Mouse (Mus musculus): ENCODE data around the gene Gm11541. TPM values are rescaled to one million over a fixed set of nuclear protein-coding genes. Genes with fewer than 3 reads are reported as not detected.
"Not testable (repeated sequence)": the region's sequence is repeated elsewhere in the genome, so short reads cannot be mapped to it uniquely, and the experiment has no call there.

Gm11541 gene
- total RNA-seq, 2 experiments from 2014 or later: not detected

DNA sequence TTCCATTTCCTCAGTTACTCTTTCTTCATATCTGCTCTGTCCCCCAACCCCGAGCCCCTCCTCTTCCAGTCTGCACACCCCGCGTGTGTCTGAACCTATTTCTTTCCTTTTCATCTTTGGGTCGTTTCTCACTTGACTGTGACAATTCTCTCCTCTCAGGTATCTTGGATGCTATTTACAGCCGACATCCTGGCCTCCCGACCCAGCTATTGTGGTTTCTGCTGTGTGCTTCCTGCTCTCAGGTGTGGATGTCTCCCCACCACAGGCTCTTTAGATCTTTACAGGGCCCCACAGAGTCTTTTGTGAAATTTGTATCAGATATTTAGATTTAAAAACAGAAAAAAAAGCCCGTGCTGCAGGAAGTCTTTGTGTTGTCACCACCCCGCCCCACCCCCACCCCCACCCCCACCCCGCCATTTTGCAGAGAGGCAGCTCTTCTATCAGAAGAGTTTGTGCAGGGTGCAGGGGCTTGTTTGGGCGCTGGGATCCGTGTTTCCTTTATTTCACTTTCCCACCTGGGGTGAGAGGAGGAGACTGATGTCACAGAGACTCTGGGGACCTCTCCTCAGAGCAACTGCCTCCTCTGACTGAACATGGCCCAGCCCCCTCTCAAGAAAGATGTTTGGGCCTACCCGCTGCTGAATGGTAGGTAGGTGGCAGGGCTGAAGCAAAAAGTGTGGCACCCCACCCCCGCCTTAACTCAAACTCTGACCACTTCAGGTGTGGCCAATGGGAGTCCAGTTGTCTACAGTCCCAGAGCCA lies 6.4 kb downstream of the Gm11541 start:
- no peak for DNase-seq
- intact Hi-C loops (cut with DNase I): no loop called here

DNA sequence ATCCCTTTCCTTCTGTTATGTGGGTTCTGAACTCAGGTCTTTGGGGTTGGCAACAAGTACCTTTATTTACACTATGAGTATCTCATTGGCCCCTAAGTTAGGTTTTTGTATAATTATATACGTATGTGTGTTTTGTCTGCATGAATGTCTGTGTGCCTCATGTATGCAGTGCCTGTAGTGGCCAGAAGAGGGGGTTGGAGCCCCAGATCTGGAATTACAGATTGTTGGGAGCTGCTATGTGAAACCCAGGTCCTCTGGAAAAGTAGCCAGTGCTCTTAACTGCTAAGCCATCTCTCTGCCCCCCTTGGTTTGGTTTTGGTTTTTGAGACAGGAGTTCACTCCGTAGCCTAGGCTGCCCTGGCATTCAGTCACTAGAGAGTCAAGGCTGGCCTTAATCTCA lies 7.2 kb downstream of the Gm11541 start:
- intact Hi-C loops (cut with DNase I): no loop called here
- DNase-seq: no peak

DNA sequence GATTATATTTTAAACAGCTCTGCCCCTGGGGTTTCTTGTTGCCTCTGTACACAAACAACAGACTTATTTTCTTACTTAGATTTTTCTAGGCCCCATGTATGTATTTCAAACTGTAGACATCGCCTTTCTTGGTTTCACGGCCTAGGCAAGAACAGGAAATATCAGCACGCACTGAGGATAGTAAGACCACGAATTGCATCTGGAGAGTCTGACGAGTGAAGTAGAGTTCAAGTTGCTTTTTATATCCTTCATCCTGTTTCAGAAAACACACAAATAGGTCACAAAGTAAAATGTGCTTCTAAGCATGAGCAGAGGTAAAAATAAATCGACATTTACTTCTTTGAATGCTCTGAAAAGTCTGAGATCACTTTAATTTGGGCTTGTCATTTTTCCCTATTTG lies 8.8 kb downstream of the Gm11541 start:
- intact Hi-C loops (cut with DNase I): no loop called here
- no peak for DNase-seq

GRCm38 (mm10) chr11:94692502-94692901 lies 11.8 kb downstream of the Gm11541 start:
- DNase-seq; intact Hi-C loops (cut with DNase I): not testable (repeated sequence)

DNA sequence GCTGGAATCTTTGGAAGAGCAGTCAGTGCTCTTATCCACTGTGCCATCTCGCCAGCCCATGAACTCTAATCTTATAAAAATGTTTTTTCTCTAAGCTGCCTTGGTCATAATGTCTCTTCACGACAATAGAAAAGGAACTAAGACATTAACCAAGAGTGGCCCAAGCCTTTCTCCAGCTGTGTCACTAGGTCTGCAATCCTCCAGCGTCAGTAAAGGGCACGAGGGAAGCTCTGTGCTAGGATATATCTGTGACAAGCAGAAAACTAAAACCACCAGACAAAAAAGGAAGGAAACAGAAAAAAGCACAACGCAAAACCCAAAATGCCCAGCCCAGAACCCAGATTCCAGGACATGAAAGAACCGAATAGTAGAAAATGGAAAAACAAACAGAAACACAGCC lies 17.1 kb downstream of the Gm11541 start:
- intact Hi-C loops (cut with DNase I): no loop called here
- DNase-seq: no peak

DNA sequence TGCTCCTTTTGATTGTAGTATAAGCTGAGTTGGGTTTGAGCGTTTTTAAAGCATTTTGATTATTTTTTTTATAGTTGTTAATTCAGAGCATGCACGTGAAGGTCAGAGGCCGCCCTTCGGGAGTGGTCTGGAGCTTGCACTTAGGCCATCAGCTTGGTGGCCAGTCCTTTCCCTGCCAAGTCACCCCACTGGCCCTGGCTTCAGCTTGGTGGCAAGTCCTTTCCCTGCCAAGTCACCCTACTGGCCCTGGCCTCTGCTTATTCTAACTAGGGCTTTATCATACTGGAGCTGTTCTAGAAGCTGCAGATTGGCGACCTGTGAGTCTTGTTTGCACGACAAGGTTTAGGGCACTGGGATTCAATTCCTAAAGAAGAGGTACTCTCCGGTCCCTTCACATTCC lies 21.9 kb downstream of the Gm11541 start:
- intact Hi-C loops (cut with DNase I): no loop called here
- DNase-seq: no peak

DNA sequence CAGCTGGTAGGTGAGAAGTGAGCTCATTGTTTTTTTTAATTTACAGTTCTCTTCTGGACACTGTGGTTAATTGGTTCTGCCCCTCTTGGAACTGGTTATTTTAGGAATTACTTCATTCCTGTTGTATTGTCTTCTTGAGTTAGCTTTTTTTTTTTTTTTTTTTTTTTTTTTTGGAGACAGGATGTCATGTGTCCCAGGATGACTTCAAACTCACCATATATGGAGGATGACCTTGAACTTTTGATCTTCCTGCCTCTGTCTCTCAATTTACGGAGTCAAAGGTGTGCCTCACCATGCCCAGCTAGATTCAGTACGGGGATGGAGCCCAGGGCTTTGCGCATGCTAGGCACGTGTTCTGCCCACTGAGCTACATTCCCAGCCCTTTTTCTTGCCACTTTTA lies 22.7 kb downstream of the Gm11541 start:
- intact Hi-C loops (cut with DNase I): no loop called here
- DNase-seq: no peak

GRCm38 (mm10) chr11:94680639-94681038 lies 23.7 kb downstream of the Gm11541 start:
- intact Hi-C loops (cut with DNase I): no loop called here

DNA sequence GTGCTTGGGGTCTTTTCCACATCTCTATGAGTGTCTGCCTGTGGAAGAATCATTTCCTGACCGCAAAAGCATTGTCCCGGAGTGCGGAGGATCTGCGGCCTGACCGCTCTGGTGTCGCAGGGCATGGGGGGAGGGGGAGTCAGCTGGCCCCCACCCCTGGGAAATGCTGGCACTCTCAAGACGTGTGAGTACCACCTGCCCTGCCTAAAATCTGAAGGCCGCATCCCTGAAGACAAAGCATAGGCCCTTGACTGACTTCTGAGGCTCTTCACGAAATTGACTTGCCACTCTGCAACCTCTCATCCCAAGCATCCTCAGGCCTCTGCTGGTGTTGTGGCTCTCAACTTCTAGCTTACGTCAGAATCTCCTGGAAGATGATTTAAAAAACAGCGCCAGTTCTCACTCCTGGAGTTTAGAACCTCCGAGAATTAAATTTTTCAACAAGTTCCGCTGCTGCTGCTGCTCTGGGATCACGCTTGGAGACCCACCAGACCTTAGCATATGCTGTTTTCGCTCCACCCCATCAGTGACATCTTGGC lies 26.6 kb downstream of the Gm11541 start:
- intact Hi-C loops (cut with DNase I): no loop called here
- DNase-seq: no peak

More at GRCm38 (mm10) chr11:94680639-94681038, 23.7 kb downstream of the Gm11541 start:
- no peak for DNase-seq

DNA sequence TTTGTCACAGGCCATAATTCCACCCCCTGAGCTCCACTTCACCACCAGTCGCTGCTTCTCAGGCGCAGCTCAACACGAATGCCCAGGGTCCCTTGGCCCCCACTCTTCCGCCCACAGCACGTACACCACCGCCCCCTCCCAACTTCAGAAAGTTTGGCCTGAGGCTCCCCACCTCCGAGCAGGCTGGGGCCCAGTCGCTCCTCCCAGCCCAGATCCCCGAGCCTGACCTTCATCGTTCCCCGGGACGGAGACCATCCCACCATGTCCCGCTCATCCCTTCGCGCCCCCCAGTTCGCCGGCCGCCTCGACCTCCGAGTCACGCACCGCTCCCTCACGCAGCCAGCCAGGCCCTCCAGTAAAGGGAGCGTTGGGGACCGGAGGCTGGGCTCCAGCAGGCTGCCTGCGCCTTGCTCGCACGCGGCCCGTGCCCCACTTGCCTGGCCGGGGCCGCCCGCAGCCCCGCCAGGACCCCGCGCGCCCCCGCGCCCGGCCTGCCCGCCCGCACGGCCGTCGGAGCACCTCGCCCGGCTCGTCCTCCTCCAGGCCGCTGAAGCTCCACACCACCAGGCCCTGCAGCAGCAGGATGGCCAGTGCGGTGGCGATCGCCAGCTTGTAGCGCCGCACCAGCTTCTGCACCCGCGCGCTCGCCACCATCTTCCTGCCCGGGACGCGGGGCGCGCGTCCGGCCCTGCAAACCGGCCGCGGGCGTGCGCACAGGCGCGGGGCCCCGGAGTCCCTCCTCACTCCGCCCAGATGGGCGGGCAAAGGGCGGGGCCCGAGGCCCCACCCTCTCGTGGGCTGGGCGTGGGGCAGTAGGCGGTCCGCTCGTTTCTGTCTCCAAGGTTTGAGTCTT lies 27.3 kb downstream of the Gm11541 start, which contains the start of gene Xylt2:
Gene Xylt2, minus strand, starts transcription at position 762 of the 853 bp plus-strand sequence.
- DNase-seq: peak; percentile 94
- intact Hi-C loops (cut with DNase I): no loop called here

GRCm38 (mm10) chr11:94676308-94676707 lies 28.0 kb downstream of the Gm11541 start:
- intact Hi-C loops (cut with DNase I): no loop called here
- no peak for DNase-seq

- intact Hi-C loops (cut with DNase I): no loop called here
- no peak for DNase-seq
Measured at GRCm38 (mm10) chr11:94675446-94675845, 28.9 kb downstream of the Gm11541 start.

DNA sequence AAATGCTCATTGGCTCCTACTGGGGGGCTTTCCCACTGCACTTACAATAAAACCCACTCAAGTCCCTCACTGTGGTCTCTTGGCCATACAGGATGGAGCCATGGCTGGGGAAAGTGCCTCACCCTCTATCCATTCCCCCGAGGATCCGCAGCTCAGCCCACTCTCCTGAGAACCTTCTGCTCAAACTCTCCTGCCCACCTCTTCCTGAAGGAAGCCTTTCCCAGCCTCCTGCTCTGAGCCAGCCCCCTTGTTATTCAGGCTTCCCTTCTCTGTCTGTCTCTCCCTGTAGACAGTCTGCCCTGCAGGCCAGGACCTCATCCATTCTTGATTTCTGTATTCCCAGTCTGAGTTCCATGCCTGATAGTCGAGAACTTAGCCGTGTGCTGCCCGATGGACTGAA lies 29.3 kb downstream of the Gm11541 start:
- DNase-seq: no peak
- intact Hi-C loops (cut with DNase I): no loop called here

- intact Hi-C loops (cut with DNase I): no loop called here
- DNase-seq: no peak
Measured at GRCm38 (mm10) chr11:94665281-94665680, 39.0 kb downstream of the Gm11541 start.

DNA sequence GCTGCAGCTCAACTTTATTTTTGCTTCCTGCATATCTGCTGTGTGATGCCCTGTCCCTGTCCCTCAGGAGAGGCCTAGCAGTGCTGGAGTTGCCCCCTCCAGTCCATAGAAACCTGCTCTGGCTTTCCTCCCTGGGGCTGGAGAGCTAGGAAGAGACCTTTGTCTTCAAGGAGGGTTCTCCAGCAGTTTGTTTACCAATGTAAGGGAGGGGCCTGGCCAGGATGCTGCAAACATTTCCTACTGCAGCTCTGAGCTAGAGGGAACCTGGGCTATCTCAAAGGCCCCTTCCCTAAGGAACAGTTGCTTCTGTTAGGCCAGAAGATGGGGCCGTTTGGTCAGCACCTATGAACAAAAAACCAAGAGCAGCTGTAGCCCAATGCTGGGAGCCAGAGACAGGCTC lies 43.0 kb downstream of the Gm11541 start:
- intact Hi-C loops (cut with DNase I): no loop called here
- no peak for DNase-seq

DNA sequence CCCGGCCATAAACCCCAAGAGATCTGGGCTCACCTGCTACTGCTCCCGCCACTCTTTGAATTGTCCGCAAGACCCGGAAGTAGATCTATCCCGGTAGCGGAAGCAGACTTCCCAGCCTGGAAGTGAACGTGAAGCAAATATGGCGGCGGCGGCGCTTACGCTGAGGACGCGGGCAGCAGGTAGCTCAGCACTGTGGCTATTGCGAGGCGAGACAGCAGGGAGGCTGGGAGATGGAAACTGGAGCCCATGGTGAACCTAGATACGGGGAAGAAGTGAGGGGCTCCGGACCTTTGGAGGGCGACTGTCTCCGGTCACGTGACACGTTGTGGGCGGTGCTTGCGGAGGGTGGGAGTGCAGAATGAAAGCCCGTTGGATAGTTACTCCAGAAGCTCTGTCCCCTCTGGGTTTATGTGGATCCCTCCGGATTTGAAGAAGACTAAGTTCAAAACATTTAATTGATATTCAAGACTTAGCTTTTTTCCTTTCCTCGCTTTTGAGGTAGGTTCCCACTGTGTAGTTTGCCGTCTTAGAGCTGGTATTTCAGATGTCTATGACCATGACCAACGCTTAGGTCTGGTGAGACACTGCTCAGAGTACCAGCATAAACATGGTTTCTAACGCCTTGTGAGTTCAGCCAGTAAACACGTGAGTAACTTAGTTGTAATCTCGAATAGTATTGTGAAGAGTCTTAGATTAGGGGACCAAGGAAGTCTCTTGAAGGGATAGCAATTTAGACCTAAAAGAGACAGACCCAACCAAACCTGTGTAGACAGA lies 50.4 kb downstream of the Gm11541 start, which contains the start of the genes Mrpl27 and Eme1:
Gene Mrpl27, plus strand, starts transcription at position 105 of the 774 bp plus-strand sequence.
Gene Eme1, minus strand, starts transcription at position 302 of the 774 bp plus-strand sequence.
- peak; percentile 79 for DNase-seq
- intact Hi-C loops (cut with DNase I): no loop called here

- intact Hi-C loops (cut with DNase I): no loop called here
- no peak for DNase-seq
Measured at GRCm38 (mm10) chr11:94652973-94653372, 51.3 kb downstream of the Gm11541 start.

- intact Hi-C loops (cut with DNase I); DNase-seq: not testable (repeated sequence)
Measured at GRCm38 (mm10) chr11:94651241-94651640, 53.1 kb downstream of the Gm11541 start.

GRCm38 (mm10) chr11:94646457-94646856 lies 57.8 kb downstream of the Gm11541 start:
- intact Hi-C loops (cut with DNase I): no loop called here
- DNase-seq: no peak

Data from left cerebral cortex, postnatal 4 days (tissue).